Comparison of ENCODE assay signal across 17 mouse cellular contexts in genomic region chr2:60685973-60686372, GRCm38 (mm10). TPM values are rescaled to one million over a fixed set of nuclear protein-coding genes. Genes with fewer than 3 reads are reported as not detected.
DNase-seq lines count a peak whose midpoint lies in the region; TF ChIP-seq lines count a peak whose summit lies in the region.
"Had no signal": no experiment of that assay in that cellular context is flagged by ENCODE, and none has a peak within 500 bp of the region (broad histone marks: within the 10 kb centered on the region; RNA-seq: fewer than 3 reads in every experiment).

No protein-coding gene starts in this region.

- no peak overlapping the region for H3K9ac ChIP-seq in liver, adult 2 months (ENCODE audit: low read depth, low read length)

- no peak overlapping the region for H3K4me3 ChIP-seq in liver, adult 2 months (ENCODE audit: insufficient read depth, low read depth, low read length)

- no peak for TF ChIP-seq CTCF in liver, adult 2 months (IDR thresholded peaks at IDR 0.05; ENCODE audit: low read depth, low read length)

- no peaks in the 10 kb centered on the region for H3K4me1 ChIP-seq in liver, adult 2 months (ENCODE audit: control insufficient read depth, insufficient read depth, low read length)

- H3K27ac ChIP-seq in liver, adult 2 months (replicated peaks; ENCODE audit: insufficient read depth, low read depth, low read length), result no peak overlapping the region

- H3K79me2 ChIP-seq in liver, adult 2 months (ENCODE audit: control insufficient read depth, insufficient read depth, low read length), result no peaks in the 10 kb centered on the region

- no peaks in the 10 kb centered on the region for H3K27me3 ChIP-seq in liver, adult 2 months (ENCODE audit: control insufficient read depth, insufficient read depth, low read length)
- H3K27me3 ChIP-seq: CH12.LX, Patski had no signal

- TF ChIP-seq POLR2A in liver, adult 2 months (IDR thresholded peaks at IDR 0.05; ENCODE audit: extremely low read depth, insufficient read depth, low read length), result no peak

- H3K36me3 ChIP-seq in liver, adult 2 months (ENCODE audit: control insufficient read depth, insufficient read depth, low read length), result no peaks in the 10 kb centered on the region
- H3K36me3 ChIP-seq: G1E had no signal

- DNase-seq in liver, adult 2 months (ENCODE audit: extremely low read depth, low read depth, low spot score), result peak; percentile 40
- DNase-seq in liver, result no peak
- DNase-seq: adrenal gland, adult 2 months; adrenal gland, adult 8-10 months; adrenal gland, postnatal 10 days; adrenal gland, postnatal 14 days; adrenal gland, postnatal 25 days; adrenal gland, postnatal 36 days; B cell, adult 2 months; cerebellum, adult 11 months; cerebellum, adult 11-12 months; cerebellum, adult 18-20 months; cerebellum, adult 2 months had no signal

RNA-seq across cellular contexts. Expression of gene Itgb6, which starts 36.5 kb away (rescaled TPM):
- 0.28 TPM in 1 of 2 replicates, not detected in the other for total RNA-seq in liver, adult 2 months (2014; rRNA removed)
- not detected in 2 replicates for polyA plus RNA-seq in liver, adult 2 months (2012; rRNA removed)
- total RNA-seq: adrenal gland, adult 2 months; adrenal gland, adult 8-10 months; adrenal gland, postnatal 14 days; adrenal gland, postnatal 25 days; adrenal gland, postnatal 36 days; CH12.LX; MEL had no signal
- polyA plus RNA-seq: adrenal gland, adult 2 months; G1E had no signal
